Mouse (Mus musculus): Measurements from ENCODE around the gene Eci1. TPM values are rescaled to one million over a fixed set of nuclear protein-coding genes. Genes with fewer than 3 reads are reported as not detected.

The Eci1 gene
- polyA plus RNA-seq, 1 experiment, result 28.0 TPM

DNA sequence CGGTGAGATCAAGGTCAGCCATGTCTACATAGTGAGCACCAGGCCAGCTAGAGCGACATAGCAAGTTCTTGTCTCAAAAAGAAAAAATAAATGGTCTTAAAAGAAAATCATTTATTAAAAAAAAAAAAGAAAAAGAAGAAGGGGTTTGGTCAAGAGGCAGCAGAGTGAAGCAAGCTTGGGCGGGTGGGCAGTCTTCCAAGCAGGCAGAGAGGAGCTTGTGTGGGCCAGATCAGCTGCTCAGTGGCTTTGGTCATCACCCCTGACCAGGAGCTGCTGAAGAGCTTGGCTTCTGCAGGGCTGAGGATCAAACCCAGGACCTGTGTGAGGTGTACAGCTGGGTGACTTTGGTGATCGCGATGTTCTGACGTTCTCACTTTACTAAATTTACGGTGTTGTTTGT is 32.0 kb upstream of the Eci1 start:
- Histone ChIP-seq H3K27me3 (ENCODE audit: control insufficient read depth, insufficient read depth, low read length) (no peaks in the 10 kb centered on the region), H3K27ac (ENCODE audit: insufficient read depth, low read length) (no peak overlapping the region), H3K36me3 (ENCODE audit: control insufficient read depth, insufficient read depth, low read length) (peaks cover 10% of the 10 kb centered on the region), H3K4me1 (ENCODE audit: control insufficient read depth, insufficient read depth, insufficient read length) (no peaks in the 10 kb centered on the region), H3K4me3 (ENCODE audit: extremely low read depth, insufficient read depth, insufficient read length) (no peak overlapping the region)
- 89% methylated on average over 7 of the region's 7 CpGs for WGBS
- TF ChIP-seq CTCF (IDR thresholded peaks at IDR 0.05; ENCODE audit: extremely low read depth, insufficient read depth, insufficient read length, insufficient replicate concordance) (no peak), POLR2A (IDR thresholded peaks at IDR 0.05; ENCODE audit: low read depth, low read length) (no peak)
- no peak for DNase-seq (ENCODE audit: low read depth in 1 of 2, low spot score in 2 of 2)

DNA sequence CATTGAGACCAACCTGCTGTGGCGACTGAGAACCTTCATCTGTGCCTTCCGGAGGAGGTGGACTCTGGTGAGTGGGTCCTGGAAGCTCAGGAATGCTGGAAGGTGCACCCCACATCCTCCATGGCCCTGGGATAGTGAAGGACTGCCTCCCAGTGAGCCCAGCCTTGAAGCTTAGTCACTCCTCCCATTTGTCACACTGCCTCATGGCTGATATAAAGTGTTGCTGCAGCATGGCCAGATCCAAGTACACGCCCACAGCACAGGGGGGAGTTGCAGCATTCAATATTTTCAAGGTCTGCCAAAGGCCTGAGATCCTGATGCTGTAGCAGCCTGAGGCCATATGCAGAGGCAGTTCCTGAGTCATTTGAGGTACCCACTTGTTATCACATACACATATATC is 24.1 kb upstream of the Eci1 start:
- Histone ChIP-seq H3K27ac (ENCODE audit: insufficient read depth, low read length) (no peak overlapping the region), H3K4me3 (ENCODE audit: extremely low read depth, insufficient read depth, insufficient read length) (no peak overlapping the region), H3K4me1 (ENCODE audit: control insufficient read depth, insufficient read depth, insufficient read length) (no peaks in the 10 kb centered on the region), H3K27me3 (ENCODE audit: control insufficient read depth, insufficient read depth, low read length) (no peaks in the 10 kb centered on the region), H3K36me3 (ENCODE audit: control insufficient read depth, insufficient read depth, low read length) (peaks cover 34% of the 10 kb centered on the region)
- no peak for DNase-seq (ENCODE audit: low read depth in 1 of 2, low spot score in 2 of 2)
- 89% methylated on average over 3 of the region's 3 CpGs for WGBS
- TF ChIP-seq POLR2A (IDR thresholded peaks at IDR 0.05; ENCODE audit: low read depth, low read length), result no peak
- no peak for TF ChIP-seq CTCF (IDR thresholded peaks at IDR 0.05; ENCODE audit: extremely low read depth, insufficient read depth, insufficient read length, insufficient replicate concordance)

DNA sequence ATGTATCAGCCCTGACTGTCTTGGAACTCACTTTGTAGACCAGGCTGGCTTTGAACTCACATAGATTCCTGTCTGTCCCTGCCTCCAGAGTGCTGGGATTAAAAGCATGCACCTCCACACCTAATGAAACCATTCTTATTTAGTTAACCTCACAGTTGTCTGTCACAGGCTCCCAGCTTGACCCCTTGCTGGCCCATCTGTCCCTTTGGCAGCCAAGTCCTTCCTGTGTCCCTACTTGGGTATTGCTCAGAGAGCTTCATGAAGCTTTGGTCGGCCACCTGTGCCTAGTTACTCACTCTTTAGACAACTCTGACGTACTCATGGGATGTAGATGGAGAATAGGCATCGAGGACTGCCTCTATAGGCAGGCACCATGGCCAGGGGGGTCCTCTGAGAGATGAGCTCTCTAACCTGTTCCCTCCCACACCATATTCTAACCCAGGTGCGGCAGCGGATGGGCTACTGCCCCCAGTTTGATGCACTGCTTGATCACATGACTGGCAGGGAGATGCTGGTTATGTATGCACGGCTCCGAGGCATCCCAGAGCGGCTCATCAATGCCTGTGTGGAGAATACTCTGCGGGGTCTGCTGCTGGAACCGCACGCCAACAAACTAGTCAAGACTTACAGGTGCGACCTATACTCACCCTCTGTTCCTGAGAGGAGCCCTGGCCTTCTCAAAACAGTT is 19.2 kb upstream of the Eci1 start:
- Histone ChIP-seq H3K4me3 (ENCODE audit: extremely low read depth, insufficient read depth, insufficient read length) (no peak overlapping the region), H3K27ac (ENCODE audit: insufficient read depth, low read length) (no peak overlapping the region), H3K27me3 (ENCODE audit: control insufficient read depth, insufficient read depth, low read length) (no peaks in the 10 kb centered on the region), H3K4me1 (ENCODE audit: control insufficient read depth, insufficient read depth, insufficient read length) (no peaks in the 10 kb centered on the region), H3K36me3 (ENCODE audit: control insufficient read depth, insufficient read depth, low read length) (peaks cover 40% of the 10 kb centered on the region)
- no peak for TF ChIP-seq CTCF (IDR thresholded peaks at IDR 0.05; ENCODE audit: extremely low read depth, insufficient read depth, insufficient read length, insufficient replicate concordance)
- TF ChIP-seq POLR2A (IDR thresholded peaks at IDR 0.05; ENCODE audit: low read depth, low read length), result no peak
- WGBS, result 94% methylated on average over 12 of the region's 12 CpGs
- DNase-seq (ENCODE audit: low read depth in 1 of 2, low spot score in 2 of 2), result no peak

DNA sequence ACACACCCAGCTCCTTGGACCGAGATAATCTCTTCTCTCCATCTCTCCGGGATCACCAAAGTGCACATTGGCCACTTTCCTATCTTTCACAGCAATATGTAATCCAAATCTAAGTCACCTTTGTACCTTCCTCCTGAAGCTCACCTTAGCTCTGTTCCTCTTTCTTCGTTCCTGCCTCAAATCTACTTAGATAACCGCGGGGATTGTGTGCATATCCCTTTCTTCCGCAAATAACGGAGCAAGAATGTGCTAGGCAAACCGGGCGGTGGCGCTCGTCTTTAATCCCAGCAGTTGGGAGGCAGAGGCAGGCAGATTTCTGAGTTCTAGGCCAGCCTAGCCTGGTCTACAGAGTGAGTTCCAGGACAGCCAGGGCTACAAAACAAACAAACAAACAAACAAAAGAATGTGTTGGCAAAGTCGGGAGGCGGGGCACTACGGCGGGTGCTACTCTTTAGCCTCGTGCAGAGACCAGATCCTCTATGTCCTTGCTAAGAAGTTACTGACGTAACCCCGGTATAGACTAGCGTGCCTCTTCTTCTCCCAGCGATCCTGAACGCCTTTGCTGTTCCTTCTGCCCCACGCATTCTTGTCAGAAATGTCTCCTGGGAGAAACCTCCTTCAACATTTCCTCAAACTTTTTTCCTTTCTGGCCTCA is 12.8 kb upstream of the Eci1 start:
- TF ChIP-seq CTCF (IDR thresholded peaks at IDR 0.05; ENCODE audit: extremely low read depth, insufficient read depth, insufficient read length, insufficient replicate concordance) (no peak), POLR2A (IDR thresholded peaks at IDR 0.05; ENCODE audit: low read depth, low read length) (no peak)
- 8% methylated on average over 22 of the region's 22 CpGs for WGBS
- peak in 1 of 2 experiments; percentile 42 for DNase-seq (ENCODE audit: low read depth in 1 of 2, low spot score in 2 of 2)
- H3K36me3 ChIP-seq (ENCODE audit: control insufficient read depth, insufficient read depth, low read length), result peaks cover 18% of the 10 kb centered on the region
- H3K4me3 ChIP-seq (ENCODE audit: extremely low read depth, insufficient read depth, insufficient read length), result peak overlapping the region; percentile 64
- peaks cover 3% of the 10 kb centered on the region; the same call in 1 of the 2 replicates for H3K4me1 ChIP-seq (ENCODE audit: control insufficient read depth, insufficient read depth, insufficient read length)
- no peaks in the 10 kb centered on the region for H3K27me3 ChIP-seq (ENCODE audit: control insufficient read depth, insufficient read depth, low read length)
- H3K27ac ChIP-seq (ENCODE audit: insufficient read depth, low read length), result peak overlapping the region; percentile 76

DNA sequence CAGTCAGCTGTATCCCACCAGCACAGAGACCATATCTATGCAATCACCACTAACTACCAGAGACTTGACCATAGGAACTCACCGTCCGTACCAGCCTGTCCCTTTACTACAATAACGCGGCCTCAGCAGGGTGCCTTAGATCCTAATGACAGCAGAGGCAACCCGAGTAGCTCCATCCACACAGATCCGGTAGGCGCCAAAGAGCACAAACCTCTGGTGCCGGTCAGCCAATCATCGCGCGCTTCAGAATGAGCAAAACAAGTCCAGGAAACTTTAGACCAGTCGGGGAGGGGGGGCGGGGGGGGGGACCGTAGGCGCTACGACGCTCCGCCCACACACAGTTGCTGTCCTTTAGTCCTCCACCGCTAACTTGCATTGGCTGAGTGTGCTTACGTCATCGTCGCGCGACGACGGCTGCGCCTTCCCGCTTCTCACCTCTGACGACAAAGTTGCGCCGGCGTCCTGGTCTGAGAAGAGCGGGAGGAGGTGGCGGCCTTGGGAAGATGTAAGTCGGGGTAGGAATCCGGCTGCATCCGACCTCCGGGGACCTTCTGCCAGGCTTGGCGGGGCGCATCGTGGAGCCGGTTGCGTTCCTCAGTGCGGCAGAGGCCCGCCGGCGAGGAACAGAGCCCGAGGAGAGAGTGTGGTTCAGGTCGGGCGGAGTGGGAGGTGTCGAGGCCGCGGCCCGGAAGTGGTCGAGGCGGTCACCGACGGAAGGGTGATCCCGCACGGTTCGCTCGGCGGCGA is 12.0 kb upstream of the Eci1 start, which contains the start of gene Rnps1:
Gene Rnps1 (plus strand): TSS at position 336 of the 747 bp plus-strand sequence.
- peak within 1 kb of the TSS; percentile 89 for H3K4me3 ChIP-seq (ENCODE audit: extremely low read depth, insufficient read depth, insufficient read length)
- peaks cover 3% of the 10 kb centered on the region; the same call in 1 of the 2 replicates for H3K4me1 ChIP-seq (ENCODE audit: control insufficient read depth, insufficient read depth, insufficient read length)
- no peaks in the 10 kb centered on the region for H3K27me3 ChIP-seq (ENCODE audit: control insufficient read depth, insufficient read depth, low read length)
- peak within 1 kb of the TSS; percentile 81 for H3K27ac ChIP-seq (ENCODE audit: insufficient read depth, low read length)
- DNase-seq (ENCODE audit: low read depth in 1 of 2, low spot score in 2 of 2), result peak; percentile 88 to 97
- TF ChIP-seq POLR2A (IDR thresholded peaks at IDR 0.05; ENCODE audit: low read depth, low read length), result peak; percentile 79
- no peak for TF ChIP-seq CTCF (IDR thresholded peaks at IDR 0.05; ENCODE audit: extremely low read depth, insufficient read depth, insufficient read length, insufficient replicate concordance)
- peaks cover 15% of the 10 kb centered on the region for H3K36me3 ChIP-seq (ENCODE audit: control insufficient read depth, insufficient read depth, low read length)
- under 1% methylated on average over 64 of the region's 64 CpGs for WGBS

DNA sequence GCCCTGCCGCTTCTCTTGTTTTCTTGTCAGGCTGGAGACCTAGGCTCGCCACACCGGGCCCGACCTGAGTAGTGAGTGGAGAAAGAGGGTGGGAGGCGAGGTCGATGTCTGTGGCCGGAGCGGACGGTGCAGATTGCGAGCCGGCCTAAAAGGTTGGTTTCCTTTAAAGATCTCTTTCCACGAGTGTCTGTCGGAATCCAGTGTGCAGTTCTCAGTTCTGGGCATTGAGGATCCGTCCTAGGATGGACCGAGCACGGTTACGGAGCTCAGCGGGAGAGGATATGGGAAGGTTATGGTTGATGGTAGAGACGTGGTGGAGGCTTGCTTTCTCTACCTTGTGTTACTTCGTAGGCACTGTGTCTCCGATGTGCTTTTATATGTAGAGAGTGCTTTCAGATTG is 11.4 kb upstream of the Eci1 start:
- peaks cover 15% of the 10 kb centered on the region for H3K36me3 ChIP-seq (ENCODE audit: control insufficient read depth, insufficient read depth, low read length)
- WGBS, result under 1% methylated on average over 21 of the region's 21 CpGs
- H3K27me3 ChIP-seq (ENCODE audit: control insufficient read depth, insufficient read depth, low read length), result no peaks in the 10 kb centered on the region
- peaks cover 3% of the 10 kb centered on the region; the same call in 1 of the 2 replicates for H3K4me1 ChIP-seq (ENCODE audit: control insufficient read depth, insufficient read depth, insufficient read length)
- peak overlapping the region; percentile 89 for H3K4me3 ChIP-seq (ENCODE audit: extremely low read depth, insufficient read depth, insufficient read length)
- TF ChIP-seq POLR2A (IDR thresholded peaks at IDR 0.05; ENCODE audit: low read depth, low read length) (no peak), CTCF (IDR thresholded peaks at IDR 0.05; ENCODE audit: extremely low read depth, insufficient read depth, insufficient read length, insufficient replicate concordance) (no peak)
- DNase-seq (ENCODE audit: low read depth in 1 of 2, low spot score in 2 of 2), result peak in 1 of 2 experiments; percentile 11
- H3K27ac ChIP-seq (ENCODE audit: insufficient read depth, low read length), result peak overlapping the region; percentile 81

All from spleen, adult 2 months (tissue).